Mouse (Mus musculus) myocyte (in vitro differentiated cells): ENCODE data around the gene Rab20. TPM values are rescaled to one million over a fixed set of nuclear protein-coding genes. Genes with fewer than 3 reads are reported as not detected.

Experiments
- H3K27me3 ChIP-seq: one replicate; pipeline ENCODE4 v1.6.1; 2011; ENCODE audit not compliant: control insufficient read depth, insufficient read depth, insufficient read length
- H3K36me3 ChIP-seq: one replicate; pipeline ENCODE4 v1.6.1; 2011; ENCODE audit not compliant: control insufficient read depth, insufficient read depth
- H3K4me2 ChIP-seq: one replicate; pipeline ENCODE4 v1.6.1; 2011; ENCODE audit warnings: low read depth, control low read depth
- H3K4me3 ChIP-seq: one replicate; pipeline ENCODE4 v1.5.1; 2011; ENCODE audit warnings: mild to moderate bottlenecking, control low read depth, moderate library complexity
- H3K79me2 ChIP-seq: one replicate; pipeline ENCODE4 v1.6.1; 2011; ENCODE audit not compliant: control insufficient read depth, insufficient read depth
- H3ac ChIP-seq: one replicate; pipeline ENCODE4 v1.6.1; 2011; ENCODE audit not compliant: control insufficient read depth, insufficient read length
- CEBPB ChIP-seq: IDR thresholded peaks from 2 replicates; pipeline ENCODE4 v1.6.1; 2011; ENCODE audit warnings: mild to moderate bottlenecking, moderate library complexity; ENCODE audit not compliant: poor library complexity, insufficient read depth, severe bottlenecking
- E2F4 ChIP-seq: IDR thresholded peaks from one replicate; pipeline ENCODE4 v1.6.1; 2011; ENCODE audit warnings: mild to moderate bottlenecking, control low read depth, moderate library complexity; ENCODE audit not compliant: insufficient read depth
- MAX ChIP-seq: IDR thresholded peaks from one replicate; pipeline ENCODE4 v1.6.1; 2011; ENCODE audit warnings: low read depth, mild to moderate bottlenecking, control low read depth
- MYOD1 ChIP-seq, 3 experiments: IDR thresholded peaks; one replicate each; pipeline ENCODE4 v1.6.1; 2011; ENCODE audit warnings: control low read depth in 2 of 3, low read depth in 2 of 3, mild to moderate bottlenecking in 2 of 3, moderate library complexity in 1 of 3; ENCODE audit not compliant: insufficient read length in 2 of 3, control insufficient read depth in 1 of 3
- MYOG ChIP-seq, 3 experiments: IDR thresholded peaks; one replicate each; pipeline ENCODE4 v1.6.1; 2011; ENCODE audit warnings: control low read depth in 2 of 3, low read depth in 2 of 3, mild to moderate bottlenecking in 2 of 3; ENCODE audit not compliant: insufficient read length in 2 of 3, control insufficient read depth in 1 of 3, insufficient read depth in 1 of 3
- POLR2A ChIP-seq: IDR thresholded peaks from one replicate; pipeline ENCODE4 v1.6.1; 2011; ENCODE audit warnings: low read depth, mild to moderate bottlenecking, control low read depth, moderate library complexity; ENCODE audit not compliant: insufficient read length
- POLR2AphosphoS2 ChIP-seq: IDR thresholded peaks from one replicate; pipeline ENCODE4 v1.6.1; 2011; ENCODE audit warnings: low read depth, control low read depth; ENCODE audit not compliant: insufficient read length
- REST ChIP-seq: IDR thresholded peaks from one replicate; pipeline ENCODE4 v1.6.1; 2011; ENCODE audit warnings: mild to moderate bottlenecking, control low read depth, moderate library complexity; ENCODE audit not compliant: insufficient read depth, insufficient read length
- SRF ChIP-seq: IDR thresholded peaks from one replicate; pipeline ENCODE4 v1.6.1; 2011; ENCODE audit warnings: low read depth; ENCODE audit not compliant: control insufficient read depth, insufficient read length
- TCF12 ChIP-seq: IDR thresholded peaks from one replicate; pipeline ENCODE4 v1.6.1; 2011; ENCODE audit warnings: mild to moderate bottlenecking, control low read depth; ENCODE audit not compliant: poor library complexity, insufficient read depth, severe bottlenecking
- TCF3 ChIP-seq: IDR thresholded peaks from one replicate; pipeline ENCODE4 v1.6.1; 2011; ENCODE audit warnings: low read depth, control low read depth; ENCODE audit not compliant: insufficient read length
- USF1 ChIP-seq: IDR thresholded peaks from one replicate; pipeline ENCODE4 v1.6.1; 2011; ENCODE audit warnings: low read depth, mild to moderate bottlenecking, control low read depth, moderate library complexity
- polyA plus RNA-seq: library from polyadenylated mRNA; unstranded; fragments of >200 nt; fragmentation: generic; extraction: Trizol; gene quantifications from one replicate; pipeline ENCODE4 v1.2.1, GENCODE M21; 2012; ENCODE audit warnings: missing spikeins

Gene Rab20
- polyA plus RNA-seq, 1 experiment, result 1.2 TPM

- no peaks in the 10 kb centered on the region for H3K36me3 ChIP-seq
Measured at GRCm38 (mm10) chr8:11415089-11415488, 63.4 kb downstream of the Rab20 start.

GRCm38 (mm10) chr8:11414304-11414703, 64.2 kb downstream of the Rab20 start:
- Histone ChIP-seq H3K4me2 (no peak overlapping the region), H3K4me3 (no peak overlapping the region), H3K27me3 (no peaks in the 10 kb centered on the region), H3K79me2 (no peaks in the 10 kb centered on the region), H3ac (no peak overlapping the region), H3K36me3 (no peaks in the 10 kb centered on the region)
- TF ChIP-seq E2F4 (no peak), MAX (no peak), MYOD1 (IDR thresholded peaks at IDR 0.05; ENCODE audit: control insufficient read depth in 1 of 3, insufficient read length in 2 of 3, low read depth in 2 of 3) (peak in 2 of 3 experiments; percentile 28 to 35), SRF (no peak), POLR2AphosphoS2 (no peak), USF1 (no peak), REST (no peak)

More at GRCm38 (mm10) chr8:11415089-11415488, 63.4 kb downstream of the Rab20 start:
- Histone ChIP-seq H3K4me2 (no peak overlapping the region), H3K4me3 (no peak overlapping the region), H3K79me2 (no peaks in the 10 kb centered on the region), H3K27me3 (no peaks in the 10 kb centered on the region), H3ac (no peak overlapping the region)
- no peak for TF ChIP-seq MYOD1 (IDR thresholded peaks at IDR 0.05; ENCODE audit: control insufficient read depth in 1 of 3, insufficient read length in 2 of 3, low read depth in 2 of 3)
- no peak for TF ChIP-seq MYOG (IDR thresholded peaks at IDR 0.05; ENCODE audit: control insufficient read depth in 1 of 3, insufficient read depth in 1 of 3, insufficient read length in 2 of 3, low read depth in 2 of 3)
- TF ChIP-seq MAX, result no peak
- TF ChIP-seq CEBPB, result no peak
- TF ChIP-seq SRF, result no peak
- no peak for TF ChIP-seq TCF12
- TF ChIP-seq REST, result no peak
- TF ChIP-seq POLR2A, result no peak
- TF ChIP-seq TCF3, result no peak
- TF ChIP-seq E2F4, result no peak
- TF ChIP-seq USF1, result no peak
- no peak for TF ChIP-seq POLR2AphosphoS2

- H3K27me3 ChIP-seq, result no peaks in the 10 kb centered on the region
- H3K36me3 ChIP-seq, result no peaks in the 10 kb centered on the region
- H3ac ChIP-seq, result no peak overlapping the region
- no peak overlapping the region for H3K4me3 ChIP-seq
- TF ChIP-seq USF1 (peak; percentile 90), TCF12 (no peak)
- H3K4me2 ChIP-seq, result peak overlapping the region; percentile 60
- H3K79me2 ChIP-seq, result no peaks in the 10 kb centered on the region
Measured at GRCm38 (mm10) chr8:11412450-11412849, 66.1 kb downstream of the Rab20 start.

- no peak overlapping the region for H3K4me3 ChIP-seq
- no peaks in the 10 kb centered on the region for H3K27me3 ChIP-seq
- H3K79me2 ChIP-seq, result no peaks in the 10 kb centered on the region
- no peak overlapping the region for H3ac ChIP-seq
- TF ChIP-seq MYOG (IDR thresholded peaks at IDR 0.05; ENCODE audit: control insufficient read depth in 1 of 3, insufficient read depth in 1 of 3, insufficient read length in 2 of 3, low read depth in 2 of 3) (peak in 1 of 3 experiments; percentile 18), USF1 (no peak), MAX (no peak), REST (no peak), CEBPB (no peak), MYOD1 (IDR thresholded peaks at IDR 0.05; ENCODE audit: control insufficient read depth in 1 of 3, insufficient read length in 2 of 3, low read depth in 2 of 3) (peak in 2 of 3 experiments; percentile 66 to 67), POLR2A (no peak), SRF (no peak), TCF3 (peak; percentile 15), E2F4 (no peak), TCF12 (peak; percentile 38), POLR2AphosphoS2 (no peak)
- no peaks in the 10 kb centered on the region for H3K36me3 ChIP-seq
- H3K4me2 ChIP-seq, result peak overlapping the region; percentile 60
Measured at GRCm38 (mm10) chr8:11411504-11412124, 66.9 kb downstream of the Rab20 start.

- no peak overlapping the region for H3K4me2 ChIP-seq
- no peaks in the 10 kb centered on the region for H3K27me3 ChIP-seq
- H3ac ChIP-seq, result no peak overlapping the region
- no peaks in the 10 kb centered on the region for H3K79me2 ChIP-seq
- TF ChIP-seq CEBPB, result no peak
- no peak for TF ChIP-seq MYOD1 (IDR thresholded peaks at IDR 0.05; ENCODE audit: control insufficient read depth in 1 of 3, insufficient read length in 2 of 3, low read depth in 2 of 3)
- no peak for TF ChIP-seq MAX
- TF ChIP-seq REST, result no peak
- no peak for TF ChIP-seq E2F4
- no peak for TF ChIP-seq SRF
- H3K4me3 ChIP-seq, result no peak overlapping the region
- H3K36me3 ChIP-seq, result peaks cover 5% of the 10 kb centered on the region
Measured at GRCm38 (mm10) chr8:11405722-11406481, 72.6 kb downstream of the Rab20 start.
